Mouse (Mus musculus) 416B (cell line): ENCODE measurements around the gene B4galnt1.

ENCODE experiments used
- DNase-seq: peaks from one replicate; pipeline ENCODE4 v3.0.0; 2011; ENCODE audit warnings: low read depth

Gene B4galnt1

DNA sequence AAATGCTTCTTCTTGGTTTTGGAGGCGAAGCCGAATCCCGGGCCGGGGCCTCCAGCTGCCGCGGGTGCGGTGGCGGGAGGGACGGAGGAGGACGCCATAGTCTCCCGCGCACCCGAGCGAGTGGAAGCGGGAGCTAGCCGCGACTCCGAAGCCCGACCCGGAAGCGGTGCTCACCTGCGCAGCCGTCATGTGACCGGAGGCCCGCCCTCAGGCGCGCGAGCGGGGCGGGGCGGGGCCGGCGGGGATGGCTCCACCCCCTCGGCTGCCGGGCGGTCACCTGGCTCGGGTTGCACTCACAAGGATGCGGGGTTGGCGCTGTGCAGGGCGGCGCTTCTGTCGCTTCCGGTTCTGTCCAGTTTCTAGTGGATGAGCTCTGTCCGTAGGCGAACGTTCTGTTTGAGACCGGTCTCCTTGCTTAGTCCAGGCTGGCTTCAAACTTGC lies 46.4 kb downstream of the B4galnt1 start, which contains the start of gene Pip4k2c:
Gene Pip4k2c, minus strand, starts transcription at position 172 of the 441 bp plus-strand sequence.
- peak; percentile 88 for DNase-seq

DNA sequence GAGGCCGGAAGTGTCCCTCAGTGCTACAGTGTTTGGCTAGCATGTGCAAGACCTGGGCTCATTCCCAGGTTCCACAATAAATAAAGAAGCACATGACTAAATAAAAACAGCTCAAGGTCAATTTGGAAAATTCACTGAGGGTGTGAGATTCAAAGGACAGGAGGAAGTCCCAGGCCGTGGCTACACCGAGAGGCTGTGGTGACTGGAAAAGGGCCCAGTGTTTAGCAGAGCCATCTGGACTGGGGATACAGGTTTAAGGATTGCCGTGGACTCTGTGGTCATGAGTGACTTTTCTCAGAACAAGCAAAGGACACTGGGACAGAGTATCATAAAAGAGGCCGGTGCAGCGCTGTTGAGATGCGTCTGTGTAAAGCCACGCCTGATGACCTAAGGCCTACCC lies 48.2 kb downstream of the B4galnt1 start:
- no peak for DNase-seq

DNA sequence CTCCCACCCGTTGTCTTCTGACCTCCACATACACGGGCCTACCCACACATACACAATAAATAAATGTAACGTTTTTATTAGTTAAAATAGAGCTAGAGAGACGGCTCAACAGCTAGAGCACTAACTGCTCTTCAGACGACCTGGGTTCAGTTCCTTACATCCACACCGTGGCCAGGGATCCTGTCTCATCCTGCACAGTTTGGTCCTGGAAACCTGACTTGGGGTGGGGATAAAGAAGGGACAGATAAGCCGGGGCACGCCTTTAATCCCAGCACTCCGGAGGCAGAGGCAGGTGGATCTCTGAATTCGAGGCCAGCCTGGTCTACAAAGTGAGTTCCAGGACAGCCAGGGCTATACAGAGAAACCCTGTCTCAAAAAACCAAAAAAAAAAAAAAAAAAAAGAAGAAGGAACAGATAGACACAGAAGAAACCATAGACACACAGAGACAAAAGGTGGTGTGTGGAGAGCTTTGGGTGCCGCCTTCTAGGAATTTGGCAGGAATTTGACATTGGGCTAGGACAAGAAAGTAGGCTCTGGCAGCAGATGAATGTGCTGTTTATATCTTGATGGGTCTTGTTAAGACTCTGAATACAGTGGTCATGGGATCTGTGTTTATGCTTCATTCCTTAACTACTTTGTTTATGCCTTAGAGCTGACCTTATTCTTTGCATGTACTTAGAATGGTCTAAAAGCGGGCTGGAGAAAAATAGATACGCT lies 48.8 kb downstream of the B4galnt1 start:
- DNase-seq = no peak

DNA sequence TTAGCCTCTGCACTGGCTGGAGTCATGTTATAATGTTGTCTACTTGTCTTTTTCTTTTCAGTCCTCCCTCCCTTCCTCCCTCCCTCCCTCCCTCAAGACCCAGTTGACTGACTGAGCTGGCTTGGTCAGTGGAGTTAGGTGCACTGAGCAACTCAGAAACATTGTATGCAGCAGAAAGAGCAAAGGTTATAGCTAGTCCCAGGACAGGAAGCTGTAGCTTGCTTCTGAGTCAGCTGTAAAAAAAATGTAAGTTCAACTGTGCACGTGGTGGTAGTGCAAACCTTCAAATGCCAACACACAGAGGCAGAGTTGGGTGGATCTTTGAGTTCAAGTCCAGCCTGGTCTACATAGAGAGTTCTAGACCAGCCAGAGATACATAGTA lies 49.4 kb downstream of the B4galnt1 start:
- peak; percentile 47 for DNase-seq

DNA sequence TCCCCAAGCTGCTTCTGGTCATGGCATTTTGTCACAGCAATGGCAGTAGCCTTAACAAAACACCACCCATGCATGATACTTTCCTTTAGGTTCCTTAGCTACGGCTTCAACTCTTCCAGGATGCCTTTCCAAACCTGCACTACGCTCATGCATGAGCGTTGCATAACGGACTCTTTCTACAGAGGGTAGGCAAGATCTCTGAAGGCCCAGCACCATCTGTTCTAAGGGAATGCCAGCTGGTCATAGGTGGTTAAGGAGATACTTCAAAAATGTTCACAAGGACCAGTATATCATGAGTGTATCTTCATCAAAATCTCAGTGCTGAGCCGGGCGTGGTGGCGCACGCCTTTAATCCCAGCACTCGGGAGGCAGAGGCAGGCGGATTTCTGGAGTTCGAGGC lies 51.4 kb downstream of the B4galnt1 start:
- DNase-seq = no peak

DNA sequence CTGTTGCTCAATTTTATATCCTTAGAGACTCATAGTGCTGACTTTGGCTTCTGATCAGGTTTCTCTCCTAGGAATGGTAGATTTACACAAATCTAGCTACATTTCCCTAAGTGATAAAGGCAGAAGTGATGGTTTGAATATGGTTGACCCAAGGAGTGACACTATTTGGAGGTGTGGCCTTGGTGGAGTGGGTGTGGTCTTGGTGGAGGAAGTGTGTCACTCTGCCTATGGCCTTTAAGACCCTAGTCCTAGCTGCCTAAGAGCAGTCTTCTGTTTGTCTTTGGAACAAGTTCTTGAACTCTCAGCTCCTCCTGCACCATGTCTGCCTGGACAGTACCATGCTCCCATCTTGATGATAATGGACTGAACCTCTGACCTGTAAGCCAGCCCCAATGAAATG lies 52.2 kb downstream of the B4galnt1 start:
- no peak for DNase-seq

DNA sequence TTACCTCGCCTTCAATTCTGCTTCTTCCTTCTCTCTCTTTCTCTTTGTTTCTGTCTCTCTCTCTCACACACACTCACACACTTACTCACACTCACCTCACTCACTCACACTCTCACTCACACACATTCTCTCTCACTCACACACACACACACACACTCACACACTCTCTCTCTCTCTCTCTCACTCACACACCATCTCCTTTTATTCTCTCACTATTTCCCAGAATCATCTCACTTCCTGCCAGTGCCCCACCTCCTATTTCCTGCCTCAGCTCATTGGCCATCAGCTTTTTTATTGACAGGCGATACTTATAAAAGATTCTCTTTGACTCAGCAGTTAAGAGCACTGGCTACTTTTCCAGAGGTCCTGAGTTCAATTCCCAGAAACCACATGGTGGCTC lies 53.3 kb downstream of the B4galnt1 start:
- DNase-seq = no peak
